28 mouse cellular contexts compared by ENCODE assay signal in genomic region chr11:75191841-75192240, GRCm38 (mm10). TPM values are rescaled to one million over a fixed set of nuclear protein-coding genes. Genes with fewer than 3 reads are reported as not detected.
DNase-seq lines count a peak whose midpoint lies in the region; ATAC-seq and TF ChIP-seq lines count a peak whose summit lies in the region.
"Had no signal": no experiment of that assay in that cellular context is flagged by ENCODE, and none has a peak within 500 bp of the region (broad histone marks: within the 10 kb centered on the region; RNA-seq: fewer than 3 reads in every experiment).

No protein-coding gene starts in this region.

- no peak overlapping the region for H3K4me2 ChIP-seq in heart, embryonic 11.5 days
- peak overlapping the region; percentile 25; the same call in 1 of the 2 replicates for H3K4me2 ChIP-seq in heart, embryonic 16.5 days (ENCODE audit: low read depth, low read length)
- H3K4me2 ChIP-seq: hindbrain, embryonic 13.5 days; limb, embryonic 12.5 days; liver, embryonic 15.5 days; lung, embryonic 14.5 days; neural tube, embryonic 13.5 days had no signal

- no peak for TF ChIP-seq POLR2A in cerebellum, adult 2 months (IDR thresholded peaks at IDR 0.05; ENCODE audit: borderline replicate concordance, insufficient read depth, low read length)
- TF ChIP-seq POLR2A in testis, adult 2 months (IDR thresholded peaks at IDR 0.05; ENCODE audit: control insufficient read depth, low read depth, low read length): no peak

- H3K36me3 ChIP-seq in heart, embryonic 10.5 days: no peaks in the 10 kb centered on the region
- H3K36me3 ChIP-seq in heart, embryonic 11.5 days (ENCODE audit: control insufficient read depth, insufficient read depth, low read length): no peaks in the 10 kb centered on the region
- H3K36me3 ChIP-seq in heart, embryonic 16.5 days (ENCODE audit: control insufficient read depth, insufficient read depth): no peaks in the 10 kb centered on the region
- no peaks in the 10 kb centered on the region for H3K36me3 ChIP-seq in testis, adult 2 months (ENCODE audit: control insufficient read depth, insufficient read depth, low read length)
- H3K36me3 ChIP-seq: hindbrain, embryonic 13.5 days; limb, embryonic 12.5 days; liver, embryonic 15.5 days; neural tube, embryonic 13.5 days had no signal

- WGBS in cerebellum, adult 2 months: 64% methylated on average over 6 of the region's 6 CpGs
- 64% methylated on average over 6 of the region's 6 CpGs for WGBS in heart, embryonic 10.5 days
- WGBS in heart, embryonic 11.5 days (ENCODE audit: insufficient replicate concordance): 58% methylated on average over 6 of the region's 6 CpGs
- 38% methylated on average over 6 of the region's 6 CpGs for WGBS in heart, embryonic 16.5 days

- H3K27ac ChIP-seq in cerebellum, adult 2 months (ENCODE audit: insufficient read depth, low read length): no peak overlapping the region
- 0 out of 2 replicates have a peak overlapping the region, but pooled peaks have one; percentile 11 for H3K27ac ChIP-seq in heart, embryonic 10.5 days
- no peak overlapping the region for H3K27ac ChIP-seq in heart, embryonic 11.5 days (ENCODE audit: low read depth, low read length)
- peak overlapping the region; percentile 12; the same call in 1 of the 2 replicates for H3K27ac ChIP-seq in heart, embryonic 16.5 days (ENCODE audit: low read length)
- H3K27ac ChIP-seq in testis, adult 2 months (ENCODE audit: control insufficient read depth, insufficient read depth, low read depth, low read length): no peak overlapping the region
- H3K27ac ChIP-seq: gastrocnemius, adult 2 months; kidney, postnatal 0 days; limb, embryonic 12.5 days; liver, embryonic 15.5 days; stomach, postnatal 0 days had no signal

- TF ChIP-seq CTCF in cerebellum, adult 2 months (IDR thresholded peaks at IDR 0.05; ENCODE audit: borderline replicate concordance, insufficient read depth, low read depth, low read length): no peak
- no peak for TF ChIP-seq CTCF in testis, adult 2 months (IDR thresholded peaks at IDR 0.05; ENCODE audit: control insufficient read depth, insufficient read depth, insufficient replicate concordance, low read depth, low read length)

- no peaks in the 10 kb centered on the region for H3K9me3 ChIP-seq in heart, embryonic 10.5 days
- no peaks in the 10 kb centered on the region for H3K9me3 ChIP-seq in heart, embryonic 11.5 days (replicated peaks; ENCODE audit: control insufficient read depth, low read length)
- no peaks in the 10 kb centered on the region for H3K9me3 ChIP-seq in heart, embryonic 16.5 days (replicated peaks; ENCODE audit: control insufficient read depth, low read length)
- H3K9me3 ChIP-seq: hindbrain, embryonic 13.5 days; limb, embryonic 12.5 days; liver, embryonic 15.5 days; neural tube, embryonic 13.5 days had no signal

- peak; percentile 26 to 32 for DNase-seq in cerebellum, adult 2 months
- DNase-seq in cerebellum, adult 9-10 months: no peak
- DNase-seq in heart, embryonic 10.5 days (ENCODE audit: low spot score): no peak
- no peak for DNase-seq in heart, adult 18-20 months
- DNase-seq in testis, postnatal 14 days (ENCODE audit: low spot score): no peak
- DNase-seq: adrenal gland, postnatal 10 days; gastrocnemius, adult 2 months; heart, postnatal 14 days; kidney, adult 8-10 months; kidney, postnatal 4 days; layer of hippocampus, adult 9-11 months; lung, embryonic 14.5 days; lung, postnatal 14 days; right cerebral cortex, postnatal 4 days; thymus, postnatal 4 days had no signal

- H3K4me1 ChIP-seq in cerebellum, adult 2 months (ENCODE audit: control insufficient read depth, insufficient read depth, low read length): peaks cover 5% of the 10 kb centered on the region; the same call in 1 of the 2 replicates
- peaks cover 66% of the 10 kb centered on the region for H3K4me1 ChIP-seq in heart, embryonic 10.5 days
- H3K4me1 ChIP-seq in heart, embryonic 11.5 days (ENCODE audit: control insufficient read depth, insufficient read depth, low read length): peaks cover 38% of the 10 kb centered on the region
- peaks cover 48% of the 10 kb centered on the region for H3K4me1 ChIP-seq in heart, embryonic 16.5 days (ENCODE audit: control insufficient read depth, insufficient read depth, low read length)
- peaks cover 15% of the 10 kb centered on the region for H3K4me1 ChIP-seq in testis, adult 2 months (ENCODE audit: control insufficient read depth, insufficient read depth, low read length)

- no peaks in the 10 kb centered on the region for H3K27me3 ChIP-seq in cerebellum, adult 2 months (ENCODE audit: control insufficient read depth, insufficient read depth, low read length)
- H3K27me3 ChIP-seq in heart, embryonic 10.5 days (ENCODE audit: insufficient read depth, poor library complexity, severe bottlenecking): peaks cover 62% of the 10 kb centered on the region
- peaks cover 47% of the 10 kb centered on the region for H3K27me3 ChIP-seq in heart, embryonic 11.5 days (ENCODE audit: control insufficient read depth, insufficient read depth, low read length)
- peaks cover 9% of the 10 kb centered on the region for H3K27me3 ChIP-seq in heart, embryonic 16.5 days (ENCODE audit: control insufficient read depth, insufficient read depth, low read length)
- no peaks in the 10 kb centered on the region for H3K27me3 ChIP-seq in testis, adult 2 months (ENCODE audit: control insufficient read depth, insufficient read depth, low read length)

- H3K9ac ChIP-seq in heart, embryonic 11.5 days (ENCODE audit: low read depth, low read length): no peak overlapping the region
- H3K9ac ChIP-seq in heart, embryonic 16.5 days (ENCODE audit: low read length): 0 out of 2 replicates have a peak overlapping the region, but pooled peaks have one; percentile 16
- H3K9ac ChIP-seq: limb, embryonic 12.5 days; liver, embryonic 15.5 days; lung, embryonic 14.5 days had no signal

- ATAC-seq in heart, embryonic 11.5 days (replicated peaks; ENCODE audit: insufficient number of reproducible peaks, low FRiP score, low TSS enrichment): no peak
- ATAC-seq in heart, embryonic 16.5 days (replicated peaks; ENCODE audit: extremely low read depth, insufficient read depth, low FRiP score): no peak
- ATAC-seq: forebrain, embryonic 16.5 days; intestine, embryonic 16.5 days had no signal

- H3K4me3 ChIP-seq in cerebellum, adult 2 months (replicated peaks; ENCODE audit: insufficient read depth, low read depth, low read length): no peak overlapping the region
- H3K4me3 ChIP-seq in heart, embryonic 10.5 days: no peak overlapping the region
- no peak overlapping the region for H3K4me3 ChIP-seq in heart, embryonic 11.5 days (ENCODE audit: low read depth, low read length)
- no peak overlapping the region for H3K4me3 ChIP-seq in heart, embryonic 16.5 days (ENCODE audit: low read length)
- H3K4me3 ChIP-seq in testis, adult 2 months (ENCODE audit: control insufficient read depth, low read depth, low read length): peak overlapping the region; percentile 64
- H3K4me3 ChIP-seq: erythroblast, embryonic 14.5 days; gastrocnemius, adult 2 months; hindbrain, embryonic 13.5 days; limb, embryonic 12.5 days; liver, embryonic 15.5 days; neural tube, embryonic 13.5 days had no signal

RNA-seq across cellular contexts. Expression of gene Dph1, which starts 0.8 kb away (rescaled TPM):
- 18.6 and 19.3 TPM in 2 replicates for polyA plus RNA-seq in cerebellum, adult 2 months (2012; rRNA removed)
- 26.8 and 28.0 TPM in 2 replicates for polyA plus RNA-seq in heart, embryonic 10.5 days (2016; fragmentation: Nextera tagmentation; extraction: Ambion mirVana)
- 16.5 and 21.0 TPM in 2 replicates for polyA plus RNA-seq in heart, embryonic 11.5 days (2014; fragmentation: Nextera tagmentation; extraction: Ambion mirVana)
- 19.7 and 21.0 TPM in 2 replicates for polyA plus RNA-seq in heart, embryonic 16.5 days (2015; fragmentation: Nextera tagmentation; extraction: Ambion mirVana)
- total RNA-seq in heart, adult 18-20 months (2021): 1 to 10 TPM; 8.7 to 9.8 TPM
- 12.8 and 16.6 TPM in 2 replicates for polyA plus RNA-seq in testis, adult 2 months (2012; rRNA removed)

RNA-seq across cellular contexts. Expression of gene Rtn4rl1, which starts 1.7 kb away (rescaled TPM):
- polyA plus RNA-seq in cerebellum, adult 2 months (2012; rRNA removed): 23.9 and 28.6 TPM in 2 replicates
- polyA plus RNA-seq in heart, embryonic 10.5 days (2016; fragmentation: Nextera tagmentation; extraction: Ambion mirVana): 9.7 and 16.6 TPM in 2 replicates
- polyA plus RNA-seq in heart, embryonic 11.5 days (2014; fragmentation: Nextera tagmentation; extraction: Ambion mirVana): 12.7 and 16.8 TPM in 2 replicates
- polyA plus RNA-seq in heart, embryonic 16.5 days (2015; fragmentation: Nextera tagmentation; extraction: Ambion mirVana): 12.4 and 13.1 TPM in 2 replicates
- total RNA-seq in heart, adult 18-20 months (2021): 1 to 10 TPM; 5.7 TPM
- polyA plus RNA-seq in testis, adult 2 months (2012; rRNA removed): 3.1 and 3.3 TPM in 2 replicates
- total RNA-seq: G1E had no signal
- polyA plus RNA-seq: erythroblast, embryonic 14.5 days; G1E had no signal

RNA-seq across cellular contexts. Expression of gene Ovca2, which starts 13.2 kb away (rescaled TPM):
- polyA plus RNA-seq in cerebellum, adult 2 months (2012; rRNA removed): 15.3 and 16.3 TPM in 2 replicates
- 24.0 and 29.0 TPM in 2 replicates for polyA plus RNA-seq in heart, embryonic 10.5 days (2016; fragmentation: Nextera tagmentation; extraction: Ambion mirVana)
- 23.4 and 24.6 TPM in 2 replicates for polyA plus RNA-seq in heart, embryonic 11.5 days (2014; fragmentation: Nextera tagmentation; extraction: Ambion mirVana)
- 18.4 and 18.7 TPM in 2 replicates for polyA plus RNA-seq in heart, embryonic 16.5 days (2015; fragmentation: Nextera tagmentation; extraction: Ambion mirVana)
- total RNA-seq in heart, adult 18-20 months (2021): 1 to 10 TPM; 5.5 to 7.0 TPM
- 9.1 and 10.2 TPM in 2 replicates for polyA plus RNA-seq in testis, adult 2 months (2012; rRNA removed)

RNA-seq across cellular contexts. Expression of gene Hic1, which starts 22.5 kb away (rescaled TPM):
- 3.0 and 3.7 TPM in 2 replicates for polyA plus RNA-seq in cerebellum, adult 2 months (2012; rRNA removed)
- 1.9 and 2.1 TPM in 2 replicates for polyA plus RNA-seq in heart, embryonic 10.5 days (2016; fragmentation: Nextera tagmentation; extraction: Ambion mirVana)
- 2.5 and 3.0 TPM in 2 replicates for polyA plus RNA-seq in heart, embryonic 11.5 days (2014; fragmentation: Nextera tagmentation; extraction: Ambion mirVana)
- polyA plus RNA-seq in heart, embryonic 16.5 days (2015; fragmentation: Nextera tagmentation; extraction: Ambion mirVana): 7.1 and 9.8 TPM in 2 replicates
- total RNA-seq in heart, adult 18-20 months (2021): 10 to 100 TPM in 1 of 2 experiments, 1 to 10 TPM in 1; 6.6 to 11.5 TPM
- polyA plus RNA-seq in testis, adult 2 months (2012; rRNA removed): 1.3 and 1.7 TPM in 2 replicates

Comparison
In these comparisons a context has a peak if more than half of its experiments do, and no peak if none do; other contexts are left out.
1. DNase-seq: peak in cerebellum, adult 2 months (2 of 2); none in cerebellum, adult 9-10 months (single experiment), heart, embryonic 10.5 days (single experiment), heart, adult 18-20 months (0 of 2) and testis, postnatal 14 days (single experiment).
2. H3K27ac ChIP-seq: peak in heart, embryonic 10.5 days (single experiment) and heart, embryonic 16.5 days (single experiment); none in cerebellum, adult 2 months (single experiment), heart, embryonic 11.5 days (single experiment) and testis, adult 2 months (single experiment).